Mouse (Mus musculus): ENCODE results near the gene Npsr1.

Gene Npsr1

GRCm38 (mm10) chr9:24097696-24098095 is at the start of gene Npsr1:
Gene Npsr1, plus strand, starts transcription at chr9:24097996.
- no peak for DNase-seq

GRCm38 (mm10) chr9:24051538-24051937 is 46.3 kb upstream of the Npsr1 start:
- DNase-seq: no peak

- DNase-seq: no peak
These were observed 34.5 kb upstream of the Npsr1 start for GRCm38 (mm10) chr9:24063251-24063650.

- DNase-seq: no peak
These were observed 26.1 kb upstream of the Npsr1 start for GRCm38 (mm10) chr9:24071664-24072063.

GRCm38 (mm10) chr9:24077596-24077995 is 20.2 kb upstream of the Npsr1 start:
- no peak for DNase-seq

- DNase-seq: no peak
These were observed 5.9 kb upstream of the Npsr1 start for GRCm38 (mm10) chr9:24091875-24092274.

GRCm38 (mm10) chr9:24098526-24098925 is 730 bp downstream of the Npsr1 start:
- DNase-seq: no peak

- DNase-seq: no peak
These were observed 1.8 kb downstream of the Npsr1 start for GRCm38 (mm10) chr9:24099631-24100030.

GRCm38 (mm10) chr9:24119423-24119822 is 21.6 kb downstream of the Npsr1 start:
- DNase-seq: peak; percentile 25

GRCm38 (mm10) chr9:24133142-24133541 is 35.3 kb downstream of the Npsr1 start:
- no peak for DNase-seq

- DNase-seq: no peak
These were observed 38.6 kb downstream of the Npsr1 start for GRCm38 (mm10) chr9:24136354-24136753.

GRCm38 (mm10) chr9:24144341-24144740 is 46.5 kb downstream of the Npsr1 start:
- peak; percentile 48 for DNase-seq

- DNase-seq: no peak
These were observed 59.4 kb downstream of the Npsr1 start for GRCm38 (mm10) chr9:24157208-24157607.

GRCm38 (mm10) chr9:24160409-24160808 is 62.6 kb downstream of the Npsr1 start:
- no peak for DNase-seq

GRCm38 (mm10) chr9:24168501-24168900 is 70.7 kb downstream of the Npsr1 start:
- DNase-seq: peak; percentile 12

GRCm38 (mm10) chr9:24170728-24171127 is 72.9 kb downstream of the Npsr1 start:
- DNase-seq: no peak

GRCm38 (mm10) chr9:24178744-24179143 is 80.9 kb downstream of the Npsr1 start:
- DNase-seq: no peak

- DNase-seq: no peak
These were observed 83.1 kb downstream of the Npsr1 start for GRCm38 (mm10) chr9:24180926-24181325.

GRCm38 (mm10) chr9:24186289-24186688 is 88.5 kb downstream of the Npsr1 start:
- peak; percentile 36 for DNase-seq

GRCm38 (mm10) chr9:24189511-24190260 is 91.9 kb downstream of the Npsr1 start:
- peak; percentile 77 for DNase-seq

- DNase-seq: no peak
These were observed 92.4 kb downstream of the Npsr1 start for GRCm38 (mm10) chr9:24190261-24190588.

- no peak for DNase-seq
These were observed 100.5 kb downstream of the Npsr1 start for GRCm38 (mm10) chr9:24198254-24198653.

- DNase-seq: peak; percentile 92
These were observed 113.8 kb downstream of the Npsr1 start for GRCm38 (mm10) chr9:24211636-24212035.

GRCm38 (mm10) chr9:24217721-24218120 is 119.9 kb downstream of the Npsr1 start:
- peak; percentile 71 for DNase-seq

GRCm38 (mm10) chr9:24236461-24236860 is 138.7 kb downstream of the Npsr1 start:
- peak; percentile 23 for DNase-seq
